Mouse (Mus musculus): Measurements from ENCODE around the gene Sh3kbp1. TPM values are rescaled to one million over a fixed set of nuclear protein-coding genes. Genes with fewer than 3 reads are reported as not detected.

Sh3kbp1 gene
- polyA plus RNA-seq, 1 experiment from 2014 or later, result 9.7 TPM

DNA sequence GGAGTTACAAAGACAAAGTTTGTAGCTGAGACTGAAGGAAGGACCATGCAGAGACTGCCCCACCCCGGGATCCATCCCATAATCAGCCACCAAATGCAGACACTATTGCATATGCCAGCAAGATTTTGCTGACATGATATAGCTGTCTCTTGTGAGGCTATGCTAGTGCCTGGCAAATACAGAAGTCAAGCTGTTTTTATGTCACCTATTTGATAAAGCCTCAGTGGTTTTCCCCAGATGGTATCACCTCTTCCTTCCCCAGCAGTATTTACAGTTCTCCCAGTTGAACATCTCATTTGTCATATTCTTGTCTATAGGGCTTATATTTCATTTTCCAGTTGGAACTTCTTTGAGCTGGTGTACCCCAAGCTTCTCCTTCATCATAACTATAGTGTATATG is 280.6 kb downstream of the Sh3kbp1 start:
- Histone ChIP-seq H3K36me3 (replicated peaks; ENCODE audit: insufficient read depth, low read length) (no peaks in the 10 kb centered on the region), H3K4me3 (ENCODE audit: low read depth, low read length) (no peak overlapping the region), H3K9ac (replicated peaks) (no peak overlapping the region), H3K4me2 (ENCODE audit: low read depth, low read length) (no peak overlapping the region), H3K4me1 (ENCODE audit: insufficient read depth) (no peaks in the 10 kb centered on the region), H3K27ac (ENCODE audit: low read depth) (no peak overlapping the region), H3K27me3 (ENCODE audit: insufficient read depth, low read length) (0 out of 2 replicates have a peak, but pooled peaks cover 3% of the 10 kb centered on the region), H3K9me3 (ENCODE audit: low read length) (no peaks in the 10 kb centered on the region)
- ATAC-seq (no peak), DNase-seq (no peak)
- 45% methylated on average over 1 of the region's 1 CpGs for WGBS (ENCODE audit: insufficient replicate concordance)
- no peak for TF ChIP-seq CTCF (IDR thresholded peaks at IDR 0.05; ENCODE audit: low read depth)
- TF ChIP-seq EP300 (IDR thresholded peaks at IDR 0.05; ENCODE audit: low read depth), result no peak

DNA sequence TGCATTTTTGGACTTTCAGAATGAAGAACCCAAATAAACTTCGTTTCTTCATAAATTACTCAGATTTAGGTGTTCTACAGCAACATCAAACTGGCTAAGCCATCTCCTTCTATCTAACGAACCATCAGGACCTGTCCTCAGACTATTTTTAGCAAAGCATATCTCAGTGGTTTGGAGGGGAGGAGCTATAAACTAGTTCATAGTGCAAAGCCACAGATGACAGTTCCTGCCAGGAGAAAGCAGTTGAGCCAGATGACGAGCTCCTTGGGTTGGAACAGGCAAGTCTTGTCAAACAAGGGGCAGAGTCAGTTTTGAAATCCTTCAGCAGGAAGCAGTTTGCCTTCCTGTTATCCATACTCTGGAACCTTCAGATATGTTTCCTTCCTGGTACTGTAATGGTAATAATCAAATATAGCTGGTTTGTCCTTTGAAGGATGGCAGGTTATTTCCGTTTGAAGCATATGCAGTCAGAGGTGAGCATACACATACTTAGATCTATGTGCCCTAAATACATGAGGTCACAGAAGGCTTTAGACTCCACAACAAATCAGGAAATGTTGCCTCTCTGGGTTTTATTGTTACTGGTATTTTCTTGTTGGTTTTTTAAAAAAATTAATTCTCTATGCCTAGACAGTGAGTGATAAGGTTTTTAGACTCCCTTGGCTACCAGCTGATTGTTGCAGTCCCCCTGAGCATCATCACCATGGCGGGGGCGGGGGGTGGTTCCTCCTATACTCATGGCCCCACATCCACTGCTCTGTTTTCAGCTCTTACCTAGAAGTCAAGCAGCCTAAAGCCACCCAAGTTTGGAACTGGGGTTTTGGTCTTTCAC is 282.6 kb downstream of the Sh3kbp1 start:
- H3K4me1 ChIP-seq (ENCODE audit: insufficient read depth), result no peaks in the 10 kb centered on the region
- DNase-seq, result no peak
- TF ChIP-seq CTCF (IDR thresholded peaks at IDR 0.05; ENCODE audit: low read depth) (no peak), EP300 (IDR thresholded peaks at IDR 0.05; ENCODE audit: low read depth) (no peak)
- WGBS (ENCODE audit: insufficient replicate concordance), result 45% methylated on average over 6 of the region's 6 CpGs
- no peaks in the 10 kb centered on the region for H3K36me3 ChIP-seq (replicated peaks; ENCODE audit: insufficient read depth, low read length)
- no peak overlapping the region for H3K4me3 ChIP-seq (ENCODE audit: low read depth, low read length)
- H3K27me3 ChIP-seq (ENCODE audit: insufficient read depth, low read length), result 0 out of 2 replicates have a peak, but pooled peaks cover 3% of the 10 kb centered on the region
- no peaks in the 10 kb centered on the region for H3K9me3 ChIP-seq (ENCODE audit: low read length)
- no peak overlapping the region for H3K9ac ChIP-seq (replicated peaks)
- H3K4me2 ChIP-seq (ENCODE audit: low read depth, low read length), result no peak overlapping the region
- no peak overlapping the region for H3K27ac ChIP-seq (ENCODE audit: low read depth)
- no peak for ATAC-seq

DNA sequence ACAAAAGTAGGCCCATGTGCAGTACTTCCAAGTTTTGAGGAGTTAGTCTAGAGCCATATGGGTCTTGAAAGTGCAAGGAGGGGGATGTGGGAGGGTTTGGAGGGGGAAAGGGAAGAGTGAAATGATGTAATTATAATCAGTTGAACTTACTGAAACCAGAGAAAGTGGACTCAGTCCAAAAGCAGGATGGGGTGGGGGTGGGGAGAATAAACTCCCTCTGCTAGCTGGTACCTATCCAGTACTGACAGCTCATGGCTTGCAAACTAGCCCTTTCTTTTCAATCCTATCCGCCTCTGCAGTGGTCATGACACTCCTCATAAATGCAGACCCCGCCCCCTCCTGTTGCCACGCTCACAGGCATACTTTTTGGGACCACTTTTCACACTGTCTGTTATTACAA is 283.5 kb downstream of the Sh3kbp1 start:
- 72% methylated on average over 3 of the region's 3 CpGs for WGBS (ENCODE audit: insufficient replicate concordance)

DNA sequence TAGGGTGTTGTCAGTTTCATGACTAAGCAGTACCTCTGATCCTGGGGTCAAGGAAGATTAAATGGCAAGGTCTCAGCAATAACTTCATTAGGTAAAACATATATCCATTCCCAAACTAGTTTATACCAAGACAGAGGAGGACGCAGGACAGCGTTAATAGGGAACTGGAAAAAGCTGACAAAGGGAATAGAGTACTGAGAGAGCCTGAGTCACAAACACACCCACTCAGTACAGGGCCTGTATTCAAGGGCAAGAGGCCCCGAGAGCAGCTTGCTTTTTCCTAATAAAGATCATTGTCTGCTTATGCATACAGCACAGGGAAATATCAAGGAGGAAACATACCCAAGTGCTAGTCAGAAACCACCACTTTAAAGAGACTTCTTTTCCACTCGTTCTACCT is 284.5 kb downstream of the Sh3kbp1 start:
- Histone ChIP-seq H3K9ac (replicated peaks) (no peak overlapping the region), H3K9me3 (ENCODE audit: low read length) (no peaks in the 10 kb centered on the region), H3K4me3 (ENCODE audit: low read depth, low read length) (no peak overlapping the region), H3K27me3 (ENCODE audit: insufficient read depth, low read length) (0 out of 2 replicates have a peak, but pooled peaks cover 3% of the 10 kb centered on the region), H3K4me1 (ENCODE audit: insufficient read depth) (no peaks in the 10 kb centered on the region), H3K36me3 (replicated peaks; ENCODE audit: insufficient read depth, low read length) (no peaks in the 10 kb centered on the region), H3K4me2 (ENCODE audit: low read depth, low read length) (no peak overlapping the region), H3K27ac (ENCODE audit: low read depth) (no peak overlapping the region)
- DNase-seq, result no peak
- TF ChIP-seq CTCF (IDR thresholded peaks at IDR 0.05; ENCODE audit: low read depth) (no peak), EP300 (IDR thresholded peaks at IDR 0.05; ENCODE audit: low read depth) (no peak)
- ATAC-seq, result no peak
- WGBS (ENCODE audit: insufficient replicate concordance), result 73% methylated on average over 4 of the region's 4 CpGs

More for the DNA sequence above, 283.5 kb downstream of the Sh3kbp1 start:
- no peak for ATAC-seq
- Histone ChIP-seq H3K4me2 (ENCODE audit: low read depth, low read length) (no peak overlapping the region), H3K9me3 (ENCODE audit: low read length) (no peaks in the 10 kb centered on the region), H3K36me3 (replicated peaks; ENCODE audit: insufficient read depth, low read length) (no peaks in the 10 kb centered on the region), H3K4me3 (ENCODE audit: low read depth, low read length) (no peak overlapping the region), H3K27ac (ENCODE audit: low read depth) (no peak overlapping the region), H3K4me1 (ENCODE audit: insufficient read depth) (no peaks in the 10 kb centered on the region), H3K9ac (replicated peaks) (no peak overlapping the region), H3K27me3 (ENCODE audit: insufficient read depth, low read length) (0 out of 2 replicates have a peak, but pooled peaks cover 3% of the 10 kb centered on the region)
- no peak for TF ChIP-seq EP300 (IDR thresholded peaks at IDR 0.05; ENCODE audit: low read depth)
- no peak for TF ChIP-seq CTCF (IDR thresholded peaks at IDR 0.05; ENCODE audit: low read depth)
- DNase-seq, result no peak

DNA sequence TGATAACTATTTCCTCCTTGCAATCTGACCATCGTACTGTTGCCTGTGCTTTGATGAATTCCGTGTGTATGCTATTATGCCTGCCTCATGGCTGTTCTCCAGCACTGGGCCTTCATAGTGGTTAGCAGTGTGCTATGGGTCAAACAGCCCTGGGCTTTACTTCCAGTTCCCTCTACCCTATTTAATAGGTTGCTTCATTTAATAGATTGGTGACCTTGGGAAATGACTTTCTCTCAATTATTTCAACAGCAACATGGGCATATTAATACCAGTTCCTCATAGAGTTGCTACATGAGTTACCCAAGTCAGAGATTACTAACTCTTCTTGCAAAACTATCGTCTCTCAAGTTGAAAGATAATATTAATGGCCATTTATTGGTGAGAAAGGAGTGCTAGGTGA is 285.0 kb downstream of the Sh3kbp1 start:
- H3K27me3 ChIP-seq (ENCODE audit: insufficient read depth, low read length), result 0 out of 2 replicates have a peak, but pooled peaks cover 3% of the 10 kb centered on the region
- no peaks in the 10 kb centered on the region for H3K4me1 ChIP-seq (ENCODE audit: insufficient read depth)
- 67% methylated on average over 3 of the region's 3 CpGs for WGBS (ENCODE audit: insufficient replicate concordance)
- H3K9ac ChIP-seq (replicated peaks), result no peak overlapping the region
- DNase-seq, result no peak
- H3K4me3 ChIP-seq (ENCODE audit: low read depth, low read length), result no peak overlapping the region
- H3K27ac ChIP-seq (ENCODE audit: low read depth), result no peak overlapping the region
- no peaks in the 10 kb centered on the region for H3K36me3 ChIP-seq (replicated peaks; ENCODE audit: insufficient read depth, low read length)
- no peaks in the 10 kb centered on the region for H3K9me3 ChIP-seq (ENCODE audit: low read length)
- H3K4me2 ChIP-seq (ENCODE audit: low read depth, low read length), result no peak overlapping the region
- no peak; the same call in 1 of the 2 replicates for ATAC-seq
- no peak for TF ChIP-seq CTCF (IDR thresholded peaks at IDR 0.05; ENCODE audit: low read depth)
- TF ChIP-seq EP300 (IDR thresholded peaks at IDR 0.05; ENCODE audit: low read depth), result no peak

- H3K36me3 ChIP-seq (replicated peaks; ENCODE audit: insufficient read depth, low read length), result no peaks in the 10 kb centered on the region
- no peak overlapping the region for H3K27ac ChIP-seq (ENCODE audit: low read depth)
- H3K9ac ChIP-seq (replicated peaks), result no peak overlapping the region
- no peak for DNase-seq
- no peak for ATAC-seq
- H3K27me3 ChIP-seq (ENCODE audit: insufficient read depth, low read length), result peaks cover 4% of the 10 kb centered on the region; the same call in 1 of the 2 replicates
- no peaks in the 10 kb centered on the region for H3K4me1 ChIP-seq (ENCODE audit: insufficient read depth)
- no peaks in the 10 kb centered on the region for H3K9me3 ChIP-seq (ENCODE audit: low read length)
- TF ChIP-seq CTCF (IDR thresholded peaks at IDR 0.05; ENCODE audit: low read depth) (no peak), EP300 (IDR thresholded peaks at IDR 0.05; ENCODE audit: low read depth) (no peak)
- H3K4me3 ChIP-seq (ENCODE audit: low read depth, low read length), result no peak overlapping the region
- no peak overlapping the region for H3K4me2 ChIP-seq (ENCODE audit: low read depth, low read length)
- 65% methylated on average over 3 of the region's 3 CpGs for WGBS (ENCODE audit: insufficient replicate concordance)
These were observed 286.4 kb downstream of the Sh3kbp1 start for GRCm38 (mm10) chrX:159913489-159913888.
